Mouse (Mus musculus) right cerebral cortex, postnatal 14 days (tissue): ENCODE results near the gene Tmem177.

ENCODE experiments used
- DNase-seq: peaks from one replicate; pipeline ENCODE4 v3.0.0; 2022

The Tmem177 gene

GRCm38 (mm10) chr1:119912953-119913814 is at the start of gene Tmem177:
Tmem177 (minus strand) TSS chr1:119913208.
- DNase-seq, result peak; percentile 87

- no peak for DNase-seq
These were observed 46.9 kb upstream of the Tmem177 start for GRCm38 (mm10) chr1:119959920-119960319.

GRCm38 (mm10) chr1:119959464-119959863 is 46.5 kb upstream of the Tmem177 start:
- no peak for DNase-seq

GRCm38 (mm10) chr1:119957716-119958222 is 44.8 kb upstream of the Tmem177 start:
- peak; percentile 16 for DNase-seq

GRCm38 (mm10) chr1:119954680-119955079 is 41.7 kb upstream of the Tmem177 start:
- no peak for DNase-seq

GRCm38 (mm10) chr1:119953456-119953855 is 40.4 kb upstream of the Tmem177 start:
- DNase-seq, result no peak

- no peak for DNase-seq
These were observed 37.1 kb upstream of the Tmem177 start for GRCm38 (mm10) chr1:119950086-119950485.

GRCm38 (mm10) chr1:119936861-119937260 is 23.9 kb upstream of the Tmem177 start:
- DNase-seq, result no peak

GRCm38 (mm10) chr1:119931421-119932150 is 18.6 kb upstream of the Tmem177 start:
- no peak for DNase-seq

- no peak for DNase-seq
These were observed 16.7 kb upstream of the Tmem177 start for GRCm38 (mm10) chr1:119929715-119930114.

GRCm38 (mm10) chr1:119919299-119919698 is 6.3 kb upstream of the Tmem177 start:
- DNase-seq, result peak; percentile 21

- no peak for DNase-seq
These were observed 3.9 kb upstream of the Tmem177 start for GRCm38 (mm10) chr1:119916823-119917371.

- no peak for DNase-seq
These were observed 5.7 kb downstream of the Tmem177 start for GRCm38 (mm10) chr1:119907206-119907748.

- no peak for DNase-seq
These were observed 9.8 kb downstream of the Tmem177 start for GRCm38 (mm10) chr1:119903231-119903620.

- DNase-seq, result no peak
These were observed 10.3 kb downstream of the Tmem177 start for GRCm38 (mm10) chr1:119902551-119903230.

GRCm38 (mm10) chr1:119899195-119900123 is 13.5 kb downstream of the Tmem177 start:
- DNase-seq, result peak; percentile 73

GRCm38 (mm10) chr1:119894936-119895335 is 18.1 kb downstream of the Tmem177 start:
- peak; percentile 61 for DNase-seq

- DNase-seq, result no peak
These were observed 19.4 kb downstream of the Tmem177 start for GRCm38 (mm10) chr1:119893600-119893999.

GRCm38 (mm10) chr1:119892933-119893332 is 20.1 kb downstream of the Tmem177 start:
- no peak for DNase-seq

- no peak for DNase-seq
These were observed 21.1 kb downstream of the Tmem177 start for GRCm38 (mm10) chr1:119891865-119892264.

GRCm38 (mm10) chr1:119891149-119891548 is 21.9 kb downstream of the Tmem177 start:
- no peak for DNase-seq
